Mouse (Mus musculus) megakaryocyte, embryonic 14.5 days (primary cell): ENCODE results near the gene Cphx2. TPM values are rescaled to one million over a fixed set of nuclear protein-coding genes. Genes with fewer than 3 reads are reported as not detected.
"Not testable (repeated sequence)": the region's sequence is repeated elsewhere in the genome, so short reads cannot be mapped to it uniquely, and the experiment has no call there.

Source experiments
- H3K27me3 ChIP-seq: replicated peaks from 2 replicates; pipeline ENCODE3; 2012; ENCODE audit warnings: inconsistent platforms
- H3K36me3 ChIP-seq: replicated peaks from 2 replicates; pipeline ENCODE3; 2012; ENCODE audit warnings: low read length, inconsistent platforms, mixed read lengths
- H3K4me1 ChIP-seq: 2 replicates; pipeline ENCODE4 v1.6.1; 2012; ENCODE audit warnings: inconsistent platforms
- H3K4me3 ChIP-seq: replicated peaks from 2 replicates; pipeline ENCODE3; 2012; ENCODE audit warnings: moderate library complexity, mild to moderate bottlenecking, inconsistent platforms
- H3K9me3 ChIP-seq: 2 replicates; pipeline ENCODE4 v1.6.1; 2012; ENCODE audit warnings: inconsistent platforms
- polyA plus RNA-seq: library from polyadenylated mRNA; stranded (reverse); fragments of >175 nt; gene quantifications from 2 replicates; pipeline ENCODE4 v1.2.3, GENCODE M21; 2012; ENCODE audit warnings: low replicate concordance; ENCODE audit not compliant: insufficient read depth

The Cphx2 gene
- polyA plus RNA-seq, result not detected in 2 replicates

DNA sequence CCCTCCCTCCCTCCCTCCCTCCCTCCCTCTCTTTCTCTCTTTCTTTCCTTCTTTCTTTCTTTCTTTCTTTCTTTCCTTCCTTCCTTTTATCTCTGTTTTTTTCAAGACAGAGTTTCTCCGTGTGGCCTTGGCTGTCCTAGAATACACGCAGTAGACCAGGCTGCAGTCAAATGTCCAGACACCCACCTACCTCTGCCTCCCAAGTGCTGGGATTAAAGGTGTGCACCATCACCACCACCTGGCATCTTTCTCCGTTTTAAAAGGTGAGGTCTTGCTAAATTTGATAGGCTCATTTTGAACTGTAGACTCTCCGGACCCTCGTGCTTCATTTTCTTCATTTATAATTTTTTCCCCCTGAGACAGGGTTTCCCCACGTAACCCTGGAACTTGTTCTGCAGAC, at the start of gene Cphx2:
Gene Cphx2 (plus strand): TSS at position 301 of the 400 bp plus-strand sequence.
- not testable (repeated sequence) for H3K4me1 ChIP-seq, H3K27me3 ChIP-seq, H3K9me3 ChIP-seq, H3K4me3 ChIP-seq, H3K36me3 ChIP-seq

DNA sequence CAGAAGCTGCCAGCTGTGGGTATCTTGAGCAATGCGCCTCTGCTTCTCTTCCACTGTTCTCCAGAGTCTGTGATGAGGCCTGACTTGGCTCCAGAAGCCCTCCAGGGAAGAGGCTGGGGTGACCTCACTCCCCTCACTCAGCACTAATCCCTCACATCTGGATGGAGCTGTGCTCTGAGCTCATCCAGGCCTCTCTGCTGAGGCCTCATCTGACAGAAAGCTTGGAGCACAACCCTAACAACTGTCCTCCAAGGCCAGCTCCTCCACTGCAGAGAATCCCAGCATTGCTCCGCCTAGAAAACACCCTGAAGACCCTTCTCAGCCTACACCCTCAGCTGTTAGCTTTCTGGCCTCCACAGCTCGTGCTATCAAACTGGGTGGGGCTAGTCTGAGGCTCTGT, 47.0 kb upstream of the Cphx2 start:
- H3K4me3 ChIP-seq, H3K27me3 ChIP-seq, H3K4me1 ChIP-seq, H3K36me3 ChIP-seq, H3K9me3 ChIP-seq: not testable (repeated sequence)

DNA sequence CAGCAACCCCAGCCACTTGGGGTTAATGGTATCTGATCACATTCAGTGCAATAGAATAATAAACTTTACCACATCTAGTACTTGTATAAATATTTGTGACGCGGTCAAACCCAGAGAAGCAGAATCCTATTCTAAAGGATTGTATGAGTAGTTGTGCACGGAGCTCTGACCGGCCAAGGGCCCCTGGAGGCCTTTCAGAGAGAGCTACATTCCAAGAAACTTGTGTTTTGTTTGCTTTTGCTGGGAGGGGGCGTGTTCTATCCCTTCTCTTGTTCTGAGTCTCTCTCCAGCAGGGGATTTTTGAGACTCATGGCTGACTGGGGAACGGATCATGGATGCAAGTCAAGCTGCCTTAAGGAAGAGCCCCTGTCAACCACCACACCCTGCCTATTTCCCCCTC, 45.9 kb upstream of the Cphx2 start:
- H3K27me3 ChIP-seq, H3K36me3 ChIP-seq, H3K4me1 ChIP-seq, H3K9me3 ChIP-seq, H3K4me3 ChIP-seq: not testable (repeated sequence)

DNA sequence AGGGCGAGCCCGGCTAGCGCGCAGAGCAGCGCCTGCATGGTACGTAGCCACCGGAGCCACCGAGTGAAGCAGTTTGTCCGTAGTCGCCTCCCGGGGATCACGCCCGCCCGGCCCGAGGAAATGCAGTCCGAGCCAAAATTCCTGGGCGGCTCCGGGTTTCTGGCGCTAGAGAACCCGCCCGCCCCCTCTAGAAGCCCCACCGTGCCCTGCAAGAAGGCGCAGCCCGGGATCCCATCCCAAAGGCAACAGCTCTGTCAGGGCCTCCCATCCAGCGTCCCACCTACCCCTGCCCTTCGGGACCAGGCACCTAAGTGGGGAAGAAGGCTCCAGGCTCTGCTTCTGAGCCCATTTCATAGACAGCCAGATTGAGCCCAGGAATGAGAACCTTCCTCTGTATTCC, 38.7 kb upstream of the Cphx2 start, which contains the start of gene Gm9780:
Gene Gm9780 (minus strand): TSS at position 101 of the 400 bp plus-strand sequence.
- H3K36me3 ChIP-seq, H3K4me1 ChIP-seq, H3K4me3 ChIP-seq, H3K9me3 ChIP-seq, H3K27me3 ChIP-seq: not testable (repeated sequence)

DNA sequence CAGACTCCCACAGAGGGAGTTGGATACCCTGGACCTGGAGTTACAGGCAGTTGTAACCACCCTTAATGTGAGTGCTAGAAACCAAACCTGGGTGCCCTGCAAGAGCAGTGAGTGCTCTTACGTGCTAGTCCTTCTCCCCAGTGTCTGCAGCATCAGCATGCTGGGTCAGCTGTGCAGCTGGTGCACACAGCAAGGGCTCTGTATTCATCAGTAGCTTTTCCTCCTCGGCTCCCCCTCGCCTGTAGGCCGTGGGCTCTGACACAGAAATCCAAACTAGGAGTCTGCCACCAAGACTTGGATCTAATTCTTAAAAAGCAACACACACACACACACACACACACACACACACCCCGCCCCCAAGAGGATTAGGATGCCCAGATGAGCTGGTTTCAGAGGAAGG, 36.3 kb upstream of the Cphx2 start:
- not testable (repeated sequence) for H3K4me3 ChIP-seq, H3K9me3 ChIP-seq, H3K27me3 ChIP-seq, H3K4me1 ChIP-seq, H3K36me3 ChIP-seq

DNA sequence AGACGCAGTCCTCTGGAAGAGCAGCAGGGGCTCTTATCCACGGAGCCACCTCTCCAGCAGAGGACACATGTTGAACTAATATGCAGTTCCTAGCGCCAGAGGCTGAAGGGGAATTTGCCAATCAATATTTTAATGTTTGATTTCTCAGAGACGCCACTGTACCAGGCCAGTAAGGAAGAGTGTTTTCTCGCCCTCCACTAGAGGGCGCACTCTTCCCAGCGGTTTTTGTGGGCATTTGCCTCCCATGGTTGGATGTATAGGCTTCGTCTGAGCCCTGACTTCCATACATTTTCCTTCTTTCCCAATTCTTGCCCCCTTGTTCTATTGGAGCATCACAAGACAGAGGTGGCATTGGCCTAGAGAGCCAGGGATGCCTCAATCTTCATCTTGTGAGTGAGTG, 34.3 kb upstream of the Cphx2 start:
- H3K9me3 ChIP-seq, result not testable (repeated sequence)

DNA sequence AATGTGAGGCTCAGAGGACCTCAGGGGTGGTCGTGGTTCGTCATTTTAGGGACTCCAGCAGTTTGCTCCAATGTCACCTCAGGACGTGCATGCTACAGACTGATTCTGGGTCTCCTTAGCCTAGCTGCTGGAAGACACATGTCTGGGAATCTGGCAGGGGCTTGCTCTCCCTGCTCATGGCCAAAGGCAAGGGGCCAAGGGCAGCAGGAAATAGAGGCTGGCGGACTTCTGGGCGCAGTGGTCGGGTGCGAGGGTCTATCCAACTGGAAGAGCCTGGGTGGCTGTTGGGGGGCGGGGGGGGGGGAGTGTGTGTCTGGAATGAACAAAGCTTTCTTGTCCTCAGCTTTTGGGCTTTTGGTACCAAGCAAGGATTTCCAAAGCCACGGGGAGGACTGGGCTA, 32.5 kb upstream of the Cphx2 start:
- H3K4me1 ChIP-seq, H3K4me3 ChIP-seq, H3K27me3 ChIP-seq, H3K36me3 ChIP-seq, H3K9me3 ChIP-seq: not testable (repeated sequence)

More for the DNA sequence above, 34.3 kb upstream of the Cphx2 start:
- not testable (repeated sequence) for H3K4me3 ChIP-seq, H3K4me1 ChIP-seq, H3K36me3 ChIP-seq, H3K27me3 ChIP-seq

DNA sequence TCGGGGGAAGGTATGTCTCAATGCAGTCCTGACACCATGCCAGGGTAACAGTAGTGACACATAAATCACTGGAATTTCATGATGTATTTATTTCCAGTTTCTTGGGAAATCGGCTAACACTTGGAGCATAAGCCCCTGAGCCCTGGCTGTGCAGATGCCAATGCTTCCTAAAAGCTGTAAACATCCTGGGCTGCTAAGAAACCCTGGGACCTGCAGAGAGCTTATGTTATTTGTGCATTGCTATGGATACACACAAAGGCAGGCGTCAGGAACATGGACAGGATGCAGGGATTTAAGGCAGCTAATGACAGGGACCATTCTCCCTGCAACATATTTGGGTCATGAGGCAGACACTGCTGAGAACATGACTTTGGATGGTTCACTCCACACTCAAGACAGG, 23.1 kb upstream of the Cphx2 start:
- not testable (repeated sequence) for H3K27me3 ChIP-seq, H3K4me1 ChIP-seq, H3K36me3 ChIP-seq, H3K9me3 ChIP-seq, H3K4me3 ChIP-seq

DNA sequence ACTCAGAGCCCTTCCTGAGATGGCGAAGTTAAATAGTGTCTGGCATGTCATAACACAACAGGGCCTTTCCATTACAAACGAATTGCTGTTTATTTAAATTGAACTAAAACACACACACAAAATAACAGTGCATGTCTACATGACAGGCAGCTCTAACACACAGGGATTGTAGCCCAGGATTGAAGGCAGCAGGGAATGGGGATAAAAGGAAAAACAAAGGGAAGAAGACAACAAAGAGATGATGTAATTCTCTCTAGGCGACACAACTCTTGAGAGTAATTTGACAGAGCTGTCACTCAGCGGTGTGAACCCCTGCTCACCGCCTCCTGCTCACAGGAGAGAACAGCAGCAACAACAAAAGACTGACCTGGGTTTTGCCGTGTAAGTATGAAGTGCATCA, 22.0 kb upstream of the Cphx2 start:
- H3K4me3 ChIP-seq, H3K9me3 ChIP-seq, H3K36me3 ChIP-seq, H3K4me1 ChIP-seq, H3K27me3 ChIP-seq: not testable (repeated sequence)

DNA sequence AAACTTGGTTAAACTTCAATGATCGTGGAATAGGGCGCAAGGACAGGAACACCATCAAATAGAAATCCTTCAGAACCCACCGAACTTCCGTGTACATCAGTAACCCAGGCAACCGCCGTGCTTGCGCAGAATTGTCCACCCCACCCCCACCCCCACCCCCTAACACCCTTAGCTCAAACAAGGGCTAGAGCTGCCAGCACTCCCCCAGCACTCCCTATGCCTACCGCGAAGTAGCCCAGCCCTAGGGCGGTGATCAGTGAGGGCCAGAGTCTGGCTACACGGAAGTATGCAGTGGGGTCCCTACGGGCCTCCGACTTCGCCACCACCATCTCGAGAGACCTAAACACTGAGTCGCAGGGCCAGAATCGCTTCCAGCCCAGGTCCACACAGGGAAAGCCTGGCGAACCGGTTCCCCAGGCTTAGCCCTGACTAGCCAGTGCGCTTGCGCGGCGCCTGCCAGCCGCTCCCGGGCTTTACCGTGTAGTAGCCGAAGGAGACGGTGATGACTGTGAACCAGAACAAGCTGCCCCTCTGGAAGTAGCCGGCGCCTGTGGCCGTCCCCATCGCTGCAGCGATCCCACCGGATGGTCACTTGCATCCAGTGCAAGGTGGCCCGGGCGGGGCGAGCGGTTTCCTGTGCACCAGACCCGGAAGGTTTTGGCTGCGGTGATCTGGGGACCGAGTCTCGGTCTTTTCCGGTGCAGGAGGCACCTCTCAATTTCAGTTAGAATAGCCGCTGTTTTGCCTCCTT, 14.6 kb upstream of the Cphx2 start:
- H3K4me3 ChIP-seq, H3K9me3 ChIP-seq, H3K4me1 ChIP-seq, H3K36me3 ChIP-seq, H3K27me3 ChIP-seq: not testable (repeated sequence)

DNA sequence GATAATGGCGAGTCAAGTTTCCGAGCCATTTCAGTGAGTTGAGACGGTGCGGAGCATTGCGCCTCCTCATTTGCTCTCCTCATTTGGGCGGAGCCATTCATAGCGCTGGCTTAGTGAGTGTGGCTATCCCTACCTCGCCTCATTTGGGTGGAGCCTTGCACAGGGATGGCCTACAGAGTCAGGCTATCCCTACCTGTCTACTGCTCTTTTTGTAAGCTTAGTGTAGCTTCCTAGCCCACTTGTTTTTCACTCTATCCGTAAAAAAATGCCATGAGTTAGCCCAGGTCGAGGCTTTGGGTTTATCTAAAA, 14.0 kb upstream of the Cphx2 start, which contains the start of gene Tmem254c:
Gene Tmem254c (minus strand): TSS at position 31 of the 309 bp plus-strand sequence.
- not testable (repeated sequence) for H3K27me3 ChIP-seq, H3K9me3 ChIP-seq, H3K4me3 ChIP-seq

DNA sequence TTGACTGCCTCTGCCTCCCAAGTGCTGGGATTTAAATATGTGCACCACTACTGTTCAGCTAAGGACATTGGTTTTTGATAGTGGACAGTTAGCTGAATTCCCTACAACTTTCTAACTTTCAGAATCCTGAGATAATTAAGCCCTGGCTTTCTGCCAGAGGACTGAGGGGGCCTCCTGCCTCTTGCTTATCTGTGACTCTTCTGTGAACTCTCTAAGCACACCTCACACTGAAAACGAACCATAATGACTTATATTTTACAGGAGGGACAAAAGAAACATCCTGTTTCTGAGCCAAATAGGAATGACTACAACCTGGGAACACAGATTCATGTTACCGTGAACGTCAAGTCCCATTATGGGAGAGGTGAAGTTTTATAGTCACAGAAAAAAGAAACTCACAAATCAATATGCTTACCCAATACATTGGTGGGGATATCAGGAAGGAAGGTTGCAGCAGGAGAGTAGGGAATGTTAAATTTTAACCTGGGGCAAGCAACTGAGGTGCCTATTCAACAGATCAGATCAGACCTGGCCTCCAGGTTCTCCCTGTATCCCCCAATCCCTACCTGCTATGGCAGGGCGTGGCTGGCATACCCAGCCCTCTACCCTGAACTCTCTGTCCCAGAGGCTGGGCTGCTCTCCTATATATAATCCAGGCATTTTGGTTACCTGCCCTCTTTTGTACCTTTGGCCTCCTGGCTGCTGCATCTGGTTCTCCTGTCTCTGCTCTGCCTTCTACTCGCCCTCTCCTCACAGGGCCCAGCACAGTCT, 4.5 kb upstream of the Cphx2 start:
- not testable (repeated sequence) for H3K27me3 ChIP-seq, H3K9me3 ChIP-seq, H3K4me1 ChIP-seq, H3K36me3 ChIP-seq, H3K4me3 ChIP-seq

More for the DNA sequence above, 14.0 kb upstream of the Cphx2 start, which contains the start of gene Tmem254c:
- H3K4me1 ChIP-seq, H3K36me3 ChIP-seq: not testable (repeated sequence)

DNA sequence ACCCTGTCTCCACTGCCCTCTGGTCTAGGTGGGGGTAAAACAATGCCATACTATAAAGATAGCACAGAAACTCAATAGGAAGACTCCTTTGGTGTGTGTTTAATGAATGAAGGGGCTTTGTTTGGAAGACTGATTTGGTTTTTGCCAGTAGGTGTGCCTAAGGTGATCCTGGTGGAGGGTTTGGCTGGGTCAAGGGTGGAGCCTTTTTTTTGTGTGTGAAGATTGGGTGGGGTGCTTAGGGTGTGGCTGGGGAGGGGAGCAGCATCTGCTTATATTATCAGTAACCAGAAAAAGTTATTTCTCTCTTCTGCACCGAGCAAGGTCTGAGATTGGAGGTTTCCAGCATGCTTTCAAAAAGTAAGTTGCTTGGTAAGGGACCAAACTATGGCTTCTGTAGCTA, 681 bp downstream of the Cphx2 start, which contains the start of gene Cphx3:
Gene Cphx3 (plus strand): TSS at position 301 of the 400 bp plus-strand sequence.
- not testable (repeated sequence) for H3K4me3 ChIP-seq, H3K4me1 ChIP-seq, H3K27me3 ChIP-seq, H3K36me3 ChIP-seq, H3K9me3 ChIP-seq

DNA sequence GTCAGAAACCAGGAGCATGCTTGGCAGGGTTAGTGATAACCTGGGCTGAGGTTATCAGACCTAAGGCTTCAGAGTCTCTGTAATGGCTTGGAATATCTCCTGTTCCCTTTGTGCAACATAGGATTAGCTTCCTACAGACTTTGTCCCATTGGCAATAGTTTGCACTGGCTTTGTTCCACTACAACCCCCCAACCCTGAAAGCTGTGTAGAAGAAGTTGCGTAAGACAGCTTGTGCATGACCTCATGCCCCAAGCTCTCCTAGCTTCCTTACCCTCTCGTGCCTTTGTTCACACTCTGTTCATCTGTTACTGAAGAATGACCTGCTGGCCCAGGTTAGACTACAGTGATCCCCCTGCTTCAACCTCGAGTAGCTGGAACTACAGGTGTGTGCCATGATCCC, 16.3 kb downstream of the Cphx2 start:
- not testable (repeated sequence) for H3K36me3 ChIP-seq, H3K27me3 ChIP-seq, H3K4me3 ChIP-seq, H3K9me3 ChIP-seq, H3K4me1 ChIP-seq

DNA sequence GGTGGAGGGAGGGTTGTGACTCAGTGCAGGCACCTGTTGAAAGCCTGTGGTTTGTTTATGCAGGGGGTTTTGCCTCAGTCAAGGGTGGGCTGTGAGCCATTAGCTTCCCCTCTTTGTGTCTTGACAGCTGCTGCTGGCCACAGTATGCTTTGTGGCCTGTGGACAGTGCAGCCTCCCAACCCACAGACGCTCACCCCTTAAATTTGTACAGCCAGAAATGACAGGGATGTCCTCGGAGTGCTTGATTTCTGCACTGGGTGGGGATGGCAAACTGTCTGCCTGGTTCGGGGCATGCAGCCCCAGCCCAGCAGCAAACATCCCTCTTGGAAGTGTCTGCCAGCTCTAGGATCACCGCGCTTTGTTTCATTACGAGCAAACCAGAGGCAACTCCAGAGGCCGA, 36.8 kb downstream of the Cphx2 start, which contains the start of gene Duxbl2:
Gene Duxbl2 (plus strand): TSS at position 200 of the 400 bp plus-strand sequence.
- H3K4me3 ChIP-seq, H3K9me3 ChIP-seq, H3K36me3 ChIP-seq, H3K4me1 ChIP-seq, H3K27me3 ChIP-seq: not testable (repeated sequence)

DNA sequence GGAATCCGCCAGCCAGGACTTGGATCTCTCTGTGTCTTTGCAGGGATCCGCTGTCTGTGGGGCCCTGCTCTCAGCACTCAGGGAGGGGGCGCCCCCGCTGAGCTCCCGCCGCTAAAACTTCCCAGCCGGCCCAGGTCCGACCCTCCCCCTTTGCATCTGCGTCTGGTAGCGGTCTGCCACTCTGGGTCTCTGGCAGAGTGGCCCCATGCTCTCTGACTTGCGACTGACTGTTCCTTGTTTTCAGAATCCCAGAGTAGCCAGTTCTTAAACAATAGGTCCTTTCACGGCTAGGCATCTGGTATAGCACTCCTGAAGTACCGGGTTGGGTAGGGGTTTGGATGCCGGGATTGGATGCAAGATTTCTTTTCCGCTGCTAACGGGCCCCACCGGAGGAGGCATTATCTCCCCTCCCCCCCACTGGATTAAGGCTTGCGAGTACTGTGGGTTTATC, 37.3 kb downstream of the Cphx2 start:
- not testable (repeated sequence) for H3K27me3 ChIP-seq, H3K4me1 ChIP-seq, H3K36me3 ChIP-seq, H3K4me3 ChIP-seq, H3K9me3 ChIP-seq
